ENCODE assay signal across 17 mouse cellular contexts in the genomic region with DNA sequence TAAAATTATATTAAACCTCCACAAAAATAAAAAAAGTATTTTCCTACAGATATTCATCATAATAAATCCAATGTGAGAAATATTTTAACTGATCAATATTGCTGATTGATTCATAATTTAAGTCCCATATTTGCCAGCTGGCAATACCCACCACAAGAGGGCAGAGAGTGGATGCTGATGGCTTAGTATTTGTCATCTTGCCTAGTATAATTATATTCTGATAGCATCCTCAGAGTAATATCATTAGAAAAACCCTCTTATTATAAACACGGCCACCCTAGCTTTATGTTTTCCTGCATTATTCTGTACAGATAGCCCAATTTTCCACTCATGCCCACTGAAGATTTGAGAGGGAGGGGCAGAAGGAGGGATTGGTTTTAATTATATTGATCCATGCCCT.
DNase-seq lines count a peak whose midpoint lies in the region; ATAC-seq and TF ChIP-seq lines count a peak whose summit lies in the region.
"Had no signal": no experiment of that assay in that cellular context is flagged by ENCODE, and none has a peak within 500 bp of the region (broad histone marks: within the 10 kb centered on the region; RNA-seq: fewer than 3 reads in every experiment).

No protein-coding gene starts in this region.

- 69% methylated on average over 1 of the region's 1 CpGs for WGBS in forebrain, embryonic 12.5 days
- WGBS in forebrain, embryonic 10.5 days, result 85% methylated on average over 1 of the region's 1 CpGs
- WGBS in kidney, postnatal 0 days, result 96% methylated on average over 1 of the region's 1 CpGs
- 28% methylated on average over 1 of the region's 1 CpGs for WGBS in midbrain, postnatal 0 days
- WGBS in midbrain, embryonic 16.5 days, result 32% methylated on average over 1 of the region's 1 CpGs

- TF ChIP-seq CTCF in kidney, postnatal 0 days (IDR thresholded peaks at IDR 0.05; ENCODE audit: low read depth), result peak; percentile 15; the same call in 1 of the 2 replicates
- TF ChIP-seq CTCF in midbrain, postnatal 0 days (IDR thresholded peaks at IDR 0.05), result peak; percentile 75

- H3K4me2 ChIP-seq in forebrain, embryonic 12.5 days, result no peak overlapping the region
- no peak overlapping the region for H3K4me2 ChIP-seq in kidney, postnatal 0 days (ENCODE audit: low read length)
- no peak overlapping the region for H3K4me2 ChIP-seq in midbrain, postnatal 0 days (ENCODE audit: low read depth, low read length, poor library complexity, severe bottlenecking)
- no peak overlapping the region for H3K4me2 ChIP-seq in midbrain, embryonic 16.5 days (ENCODE audit: low read length)
- H3K4me2 ChIP-seq: limb, embryonic 15.5 days had no signal

- H3K9me3 ChIP-seq in forebrain, embryonic 12.5 days, result no peaks in the 10 kb centered on the region
- H3K9me3 ChIP-seq in forebrain, embryonic 10.5 days, result no peaks in the 10 kb centered on the region
- no peaks in the 10 kb centered on the region for H3K9me3 ChIP-seq in kidney, postnatal 0 days (replicated peaks; ENCODE audit: low read length)
- H3K9me3 ChIP-seq in midbrain, postnatal 0 days (ENCODE audit: low read length), result no peaks in the 10 kb centered on the region
- H3K9me3 ChIP-seq in midbrain, embryonic 16.5 days (replicated peaks; ENCODE audit: control insufficient read depth, low read length, poor library complexity, severe bottlenecking), result no peaks in the 10 kb centered on the region
- H3K9me3 ChIP-seq: heart, embryonic 10.5 days; limb, embryonic 15.5 days; midbrain, embryonic 10.5 days had no signal

- ATAC-seq in forebrain, embryonic 12.5 days (ENCODE audit: low FRiP score), result peak; percentile 58; the same call in 1 of the 2 replicates
- no peak for ATAC-seq in kidney, postnatal 0 days (replicated peaks; ENCODE audit: low FRiP score, low read depth)
- ATAC-seq in midbrain, postnatal 0 days (ENCODE audit: low FRiP score), result no peak
- ATAC-seq in midbrain, embryonic 16.5 days, result no peak
- ATAC-seq: CD4-positive, CD25-positive, alpha-beta regulatory T cell, adult 4 months had no signal

- no peaks in the 10 kb centered on the region for H3K4me1 ChIP-seq in forebrain, embryonic 12.5 days
- no peaks in the 10 kb centered on the region for H3K4me1 ChIP-seq in forebrain, embryonic 10.5 days
- no peaks in the 10 kb centered on the region for H3K4me1 ChIP-seq in kidney, postnatal 0 days (replicated peaks; ENCODE audit: insufficient read depth, low read length)
- no peaks in the 10 kb centered on the region for H3K4me1 ChIP-seq in midbrain, postnatal 0 days (ENCODE audit: insufficient read depth, low read length)
- no peaks in the 10 kb centered on the region for H3K4me1 ChIP-seq in midbrain, embryonic 16.5 days (ENCODE audit: control insufficient read depth, insufficient read depth, low read length)
- H3K4me1 ChIP-seq: heart, embryonic 10.5 days; limb, embryonic 15.5 days; midbrain, embryonic 10.5 days had no signal

- H3K36me3 ChIP-seq in forebrain, embryonic 12.5 days (replicated peaks), result no peaks in the 10 kb centered on the region
- H3K36me3 ChIP-seq in forebrain, embryonic 10.5 days (replicated peaks), result no peaks in the 10 kb centered on the region
- H3K36me3 ChIP-seq in kidney, postnatal 0 days (ENCODE audit: insufficient read depth, low read length), result no peaks in the 10 kb centered on the region
- no peaks in the 10 kb centered on the region for H3K36me3 ChIP-seq in midbrain, postnatal 0 days (ENCODE audit: insufficient read depth, low read length)
- H3K36me3 ChIP-seq in midbrain, embryonic 16.5 days (ENCODE audit: control insufficient read depth, insufficient read depth, low read length), result no peaks in the 10 kb centered on the region
- H3K36me3 ChIP-seq: heart, embryonic 10.5 days; limb, embryonic 15.5 days; midbrain, embryonic 10.5 days had no signal

- H3K9ac ChIP-seq in forebrain, embryonic 12.5 days, result no peak overlapping the region
- no peak overlapping the region for H3K9ac ChIP-seq in kidney, postnatal 0 days (ENCODE audit: low read depth, low read length)
- no peak overlapping the region for H3K9ac ChIP-seq in midbrain, postnatal 0 days (replicated peaks; ENCODE audit: low read length, poor library complexity, severe bottlenecking)
- H3K9ac ChIP-seq in midbrain, embryonic 16.5 days (ENCODE audit: low read depth, low read length), result no peak overlapping the region
- H3K9ac ChIP-seq: limb, embryonic 15.5 days; liver, embryonic 14.5 days had no signal

- no peak overlapping the region for H3K4me3 ChIP-seq in forebrain, embryonic 12.5 days (replicated peaks)
- no peak overlapping the region for H3K4me3 ChIP-seq in forebrain, embryonic 10.5 days
- no peak overlapping the region for H3K4me3 ChIP-seq in kidney, postnatal 0 days (replicated peaks; ENCODE audit: low read depth, low read length)
- H3K4me3 ChIP-seq in midbrain, postnatal 0 days (ENCODE audit: low read depth, low read length), result no peak overlapping the region
- no peak overlapping the region for H3K4me3 ChIP-seq in midbrain, embryonic 16.5 days (ENCODE audit: low read depth, low read length)
- H3K4me3 ChIP-seq: heart, embryonic 10.5 days; limb, embryonic 15.5 days; midbrain, embryonic 10.5 days had no signal

- DNase-seq in forebrain, embryonic 10.5 days (ENCODE audit: extremely low spot score, low spot score), result no peak
- no peak for DNase-seq in kidney, postnatal 0 days (ENCODE audit: low spot score)
- DNase-seq in kidney, adult 9 months, result no peak
- DNase-seq in midbrain, postnatal 0 days (ENCODE audit: low spot score), result peak; percentile 35
- DNase-seq in embryo, embryonic 10 days (ENCODE audit: low spot score), result no peak
- DNase-seq: adrenal gland, postnatal 14 days; cerebellum, postnatal 25 days; kidney, adult 18-20 months; kidney, postnatal 10 days; thymus, postnatal 14 days had no signal

- no peaks in the 10 kb centered on the region for H3K27me3 ChIP-seq in forebrain, embryonic 12.5 days
- no peaks in the 10 kb centered on the region for H3K27me3 ChIP-seq in forebrain, embryonic 10.5 days (ENCODE audit: poor library complexity, severe bottlenecking)
- H3K27me3 ChIP-seq in kidney, postnatal 0 days (ENCODE audit: insufficient read depth, low read length), result no peaks in the 10 kb centered on the region
- H3K27me3 ChIP-seq in midbrain, postnatal 0 days (ENCODE audit: insufficient read depth, low read length), result no peaks in the 10 kb centered on the region
- no peaks in the 10 kb centered on the region for H3K27me3 ChIP-seq in midbrain, embryonic 16.5 days (ENCODE audit: control insufficient read depth, insufficient read depth, low read depth, low read length)
- H3K27me3 ChIP-seq: limb, embryonic 15.5 days had no signal

- no peak overlapping the region for H3K27ac ChIP-seq in forebrain, embryonic 12.5 days
- no peak overlapping the region for H3K27ac ChIP-seq in forebrain, embryonic 10.5 days
- no peak overlapping the region for H3K27ac ChIP-seq in kidney, postnatal 0 days
- no peak overlapping the region for H3K27ac ChIP-seq in midbrain, postnatal 0 days (ENCODE audit: low read depth, low read length)
- H3K27ac ChIP-seq in midbrain, embryonic 16.5 days (ENCODE audit: low read length), result no peak overlapping the region
- H3K27ac ChIP-seq: heart, embryonic 10.5 days; limb, embryonic 15.5 days; liver, embryonic 14.5 days; midbrain, embryonic 10.5 days had no signal
